Mouse (Mus musculus) heart, adult 2 months (tissue): ENCODE measurements around the gene Lrrn4cl.

Source experiments
- EP300 ChIP-seq: fragments of 200-500 bp; IDR thresholded peaks from 2 replicates; pipeline ENCODE4 v1.6.1; 2011; ENCODE audit warnings: low read depth, low read length, control low read depth; ENCODE audit not compliant: insufficient read depth
- POLR2A ChIP-seq: fragments of 200-500 bp; IDR thresholded peaks from 2 replicates; pipeline ENCODE4 v1.6.1; 2011; ENCODE audit warnings: mild to moderate bottlenecking, low read depth, low read length, control low read depth; ENCODE audit not compliant: insufficient read depth

DNA sequence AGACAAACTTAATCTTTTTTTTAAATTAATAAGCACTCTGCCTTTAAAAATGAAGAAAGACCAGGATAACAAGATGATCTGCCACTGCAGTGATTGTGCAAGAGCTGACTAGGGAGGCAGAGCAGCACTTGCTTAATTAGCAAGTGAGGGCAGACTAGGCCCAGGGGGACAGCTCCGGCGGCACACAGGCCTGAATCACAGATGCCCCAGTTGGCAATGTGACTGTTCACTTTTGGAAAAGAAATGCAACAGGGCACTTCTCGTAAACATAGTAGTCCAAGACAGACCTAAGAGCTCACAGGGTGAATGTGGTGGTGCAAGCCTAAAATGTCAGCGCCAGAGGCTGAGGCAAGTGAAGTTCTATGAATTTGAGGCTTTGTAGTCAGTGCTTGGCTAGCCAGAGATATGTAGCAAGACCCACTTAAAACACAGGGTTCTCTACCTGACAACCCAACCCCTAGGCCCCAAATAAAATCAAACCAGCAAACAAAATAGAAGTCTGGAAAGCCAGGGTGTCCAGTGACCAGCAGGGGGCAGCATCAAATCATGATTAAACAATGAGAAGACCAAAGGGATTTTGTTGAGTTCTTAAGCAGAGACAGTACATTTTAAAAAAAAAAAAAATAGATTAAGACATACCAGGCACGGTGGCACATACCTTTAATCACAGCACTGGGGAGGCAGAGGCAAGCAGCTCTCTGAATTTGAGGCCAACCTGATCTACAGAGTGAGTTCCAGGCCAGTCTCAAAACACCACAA, 6.0 kb upstream of the Lrrn4cl start:
- 0 out of 2 replicates have a peak, but pooled peaks have one; percentile 18 for TF ChIP-seq EP300
- no peak for TF ChIP-seq POLR2A
